Mouse (Mus musculus): ENCODE measurements at regions not wholly inside any gene's neighbourhood (a gene's known extent, or its start where the extent isn't known, plus 50 kb on each side); places are given as distances from the start of the nearest gene placed in this dataset.

DNA sequence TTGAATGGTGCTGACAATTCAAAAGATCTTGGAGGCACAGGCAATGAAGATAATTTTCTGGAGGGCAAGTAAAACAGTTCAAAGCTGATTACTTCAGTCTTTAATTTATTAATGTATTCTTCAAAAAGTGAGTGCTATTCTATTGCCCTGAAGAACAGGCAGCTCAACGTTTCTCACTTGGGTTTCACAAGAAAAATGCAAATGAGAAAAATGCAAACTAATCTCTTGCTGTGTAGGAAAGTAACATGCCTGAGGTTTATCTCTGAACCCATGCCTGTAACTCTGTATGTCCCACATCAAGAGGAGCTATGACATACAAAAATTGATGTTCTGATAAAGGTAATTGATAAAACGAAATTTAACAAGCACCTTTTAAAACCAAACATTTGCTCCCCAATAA, 316.8 kb upstream of the Ccdc54 start:
- no peak for TF ChIP-seq CTCF (IDR thresholded peaks at IDR 0.05)
- TF ChIP-seq EP300 (IDR thresholded peaks at IDR 0.05; ENCODE audit: insufficient read depth, low read depth, low read length): no peak
- no peak for TF ChIP-seq POLR2A (IDR thresholded peaks at IDR 0.05; ENCODE audit: insufficient read depth, low read depth, low read length)
